8 mouse cellular contexts compared by ENCODE assay signal in the genomic region with DNA sequence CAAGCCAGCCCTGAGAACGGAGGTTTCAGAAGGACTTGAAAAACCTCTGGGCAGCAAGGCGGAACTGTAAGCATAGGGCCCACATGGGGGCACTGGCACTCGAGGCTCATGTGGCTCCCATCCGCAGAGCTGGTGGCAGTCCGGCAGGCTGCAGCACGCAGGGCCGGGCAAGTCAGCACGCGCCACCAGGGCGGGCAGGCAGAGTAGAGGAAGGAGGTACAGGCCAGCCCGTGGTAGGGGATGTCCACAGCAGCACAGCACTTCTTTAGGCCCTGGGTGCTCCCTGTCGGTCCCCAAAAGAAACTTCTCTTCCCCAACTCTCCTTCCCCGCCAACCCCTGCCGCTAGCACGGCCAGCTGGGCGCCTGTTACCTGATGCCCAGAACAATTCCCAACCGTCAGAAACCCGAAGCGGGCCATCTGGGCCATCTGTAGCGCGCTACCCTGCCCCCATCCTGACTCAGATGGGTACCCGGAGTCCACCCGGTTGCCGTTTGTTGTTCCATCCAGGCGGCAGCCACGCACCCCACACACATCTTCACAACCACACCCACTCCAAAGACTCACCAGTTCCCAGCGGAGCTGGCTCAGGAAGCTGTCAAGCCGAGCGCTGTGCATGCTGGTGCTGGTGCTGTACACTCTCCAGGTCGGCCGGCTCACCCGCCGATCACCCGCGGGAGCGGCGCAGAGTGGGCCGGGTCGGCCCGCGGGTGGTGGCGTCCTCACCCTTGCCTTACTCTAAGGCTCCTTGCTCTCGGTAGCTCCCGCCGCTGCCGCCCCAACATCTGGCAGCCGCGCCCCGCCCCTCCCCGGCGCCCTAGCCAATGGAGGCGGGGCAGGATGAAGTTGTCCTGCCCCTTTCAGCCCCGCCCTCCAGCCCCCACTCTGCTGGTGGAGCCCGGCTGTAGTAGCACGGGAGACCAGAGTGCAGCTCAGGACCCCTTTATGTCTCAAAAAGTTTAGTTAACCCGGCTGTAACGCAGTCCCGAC. TPM values are rescaled to one million over a fixed set of nuclear protein-coding genes. Genes with fewer than 3 reads are reported as not detected.
DNase-seq lines count a peak whose midpoint lies in the region; ATAC-seq and TF ChIP-seq lines count a peak whose summit lies in the region.

A gene (minus strand): TSS at position 749 of the 989 bp plus-strand sequence.

- peaks cover 10% of the 10 kb centered on the region; the same call in 1 of the 2 replicates for H3K4me1 ChIP-seq in hindbrain, postnatal 0 days (ENCODE audit: insufficient read depth, low read length)

- H3K27me3 ChIP-seq in hindbrain, postnatal 0 days (ENCODE audit: insufficient read depth, low read length) = no peaks in the 10 kb centered on the region

- H3K4me3 ChIP-seq in hindbrain, postnatal 0 days (ENCODE audit: low read length) = peak within 1 kb of the TSS; percentile 64

- peak within 1 kb of the TSS; percentile 56 for H3K9ac ChIP-seq in hindbrain, postnatal 0 days (replicated peaks; ENCODE audit: low read length)

- peak; percentile 46 for ATAC-seq in hindbrain, postnatal 0 days
- peak; percentile 49 for ATAC-seq in megakaryocyte progenitor cell, adult 5-6 weeks (replicated peaks; ENCODE audit: poor library complexity)

- H3K9me3 ChIP-seq in hindbrain, postnatal 0 days (ENCODE audit: low read length) = no peaks in the 10 kb centered on the region

- H3K27ac ChIP-seq in hindbrain, postnatal 0 days = peak within 1 kb of the TSS; percentile 79; the same call in 1 of the 2 replicates

- peak; percentile 48 for TF ChIP-seq CTCF in hindbrain, postnatal 0 days (IDR thresholded peaks at IDR 0.05; ENCODE audit: low read depth)

- intact Hi-C loops in left cerebral cortex, postnatal 14 days (cut with DNase I) = no loop called here

- H3K36me3 ChIP-seq in hindbrain, postnatal 0 days (ENCODE audit: insufficient read depth, low read length) = no peaks in the 10 kb centered on the region

- WGBS in hindbrain, postnatal 0 days = under 1% methylated on average over 57 of the region's 58 CpGs

- DNase-seq in adrenal gland, adult (ENCODE audit: inconsistent age in 2 of 2, low spot score in 1 of 2) = peak; percentile 92 to 96
- DNase-seq in embryo, embryonic 10 days (ENCODE audit: low spot score) = peak; percentile 88
- peak; percentile 92 for DNase-seq in gastrocnemius, postnatal 10 days
- DNase-seq in hindbrain, postnatal 0 days (ENCODE audit: low spot score) = peak; percentile 75
- DNase-seq in left cerebral cortex, postnatal 14 days (ENCODE audit: low spot score in 2 of 2) = peak; percentile 75 to 81
- peak; percentile 79 for DNase-seq in right cerebral cortex, postnatal 25 days
- DNase-seq in urinary bladder, postnatal 25 days (ENCODE audit: low spot score) = peak; percentile 90

- peak within 1 kb of the TSS; percentile 85 for H3K4me2 ChIP-seq in hindbrain, postnatal 0 days (ENCODE audit: low read depth, low read length)

RNA-seq across cellular contexts. Expression of the gene that starts here (rescaled TPM):
- total RNA-seq in gastrocnemius, postnatal 10 days (2021) = 10 to 100 TPM in 1 of 2 experiments, 1 to 10 TPM in 1; 8.8 to 14.0 TPM
- 5.5 and 7.3 TPM in 2 replicates for total RNA-seq in hindbrain, postnatal 0 days (2014; rRNA removed)
- polyA plus RNA-seq in hindbrain, postnatal 0 days (2015; fragmentation: Nextera tagmentation; extraction: Ambion mirVana) = 16.6 and 18.0 TPM in 2 replicates
- 1 to 10 TPM; 2.7 to 3.1 TPM for total RNA-seq in left cerebral cortex, postnatal 14 days (2021)
- total RNA-seq in megakaryocyte progenitor cell, adult 5-6 weeks (2015) = 13.7 and 23.2 TPM in 2 replicates
- total RNA-seq in megakaryocyte progenitor cell, adult 5-6 weeks (2017) = 18.2 and 22.6 TPM in 2 replicates

Comparison
In these comparisons a context has a peak if more than half of its experiments do, and no peak if none do; other contexts are left out.
1. Peak in every context shown above with its lines: DNase-seq, ATAC-seq, H3K4me3 ChIP-seq and H3K27ac ChIP-seq.